ENCODE assay signal across 8 mouse cellular contexts in genomic region chr11:117318731-117319542, GRCm38 (mm10).
DNase-seq lines count a peak whose midpoint lies in the region; ATAC-seq and TF ChIP-seq lines count a peak whose summit lies in the region.

No protein-coding gene starts in this region.

- peak overlapping the region; percentile 45 for H3K9ac ChIP-seq in CH12.LX (ENCODE audit: insufficient read depth, low read depth)
- H3K9ac ChIP-seq in heart, embryonic 13.5 days: peak overlapping the region; percentile 41
- no peak overlapping the region for H3K9ac ChIP-seq in liver, adult 2 months (ENCODE audit: low read depth, low read length)
- H3K9ac ChIP-seq in stomach, embryonic 15.5 days: no peak overlapping the region

- peak; percentile 52 for TF ChIP-seq POLR2A in CH12.LX (IDR thresholded peaks at IDR 0.05; ENCODE audit: low read depth, low read length)
- TF ChIP-seq POLR2A in liver, adult 2 months (IDR thresholded peaks at IDR 0.05; ENCODE audit: extremely low read depth, insufficient read depth, low read length): no peak

- intact Hi-C loops in gastrocnemius, adult 2 months (cut with DNase I): no loop called here

- no peak for DNase-seq in gastrocnemius, adult 2 months
- no peak for DNase-seq in gastrocnemius, postnatal 25 days
- peak; percentile 94 for DNase-seq in CH12.LX (ENCODE audit: extremely low read depth)
- DNase-seq in liver, adult 2 months (ENCODE audit: extremely low read depth, low read depth, low spot score): peak; percentile 89
- no peak for DNase-seq in urinary bladder, adult 18-20 months (ENCODE audit: low spot score in 2 of 2)
- DNase-seq in layer of hippocampus, adult 9-10 months (ENCODE audit: low spot score): no peak

- ATAC-seq in heart, embryonic 13.5 days (ENCODE audit: extremely low read depth, insufficient number of reproducible peaks, low FRiP score, low TSS enrichment): no peak
- no peak for ATAC-seq in stomach, embryonic 15.5 days (ENCODE audit: insufficient read depth, low FRiP score, low read depth)

- no peak for TF ChIP-seq CTCF in gastrocnemius, adult 2 months (IDR thresholded peaks at IDR 0.05)
- no peak for TF ChIP-seq CTCF in CH12.LX (conservative IDR thresholded peaks at IDR 0.05 in 1 of 2, IDR thresholded peaks at IDR 0.05 in 1 of 2; ENCODE audit: low read depth in 2 of 2, low read length in 2 of 2)
- TF ChIP-seq CTCF in liver, adult 2 months (IDR thresholded peaks at IDR 0.05; ENCODE audit: low read depth, low read length): no peak

- dilution Hi-C loops in CH12.LX (cut with MboI; ENCODE audit: extremely low pct_ligation_motif_present, extremely low pct_unique_long_range_greater_than_20kb, low sequenced_read_pairs): no loop called here

- WGBS in heart, embryonic 13.5 days: 38% methylated on average over 12 of the region's 12 CpGs
- 33% methylated on average over 12 of the region's 12 CpGs for WGBS in liver, adult 2 months
- 47% methylated on average over 12 of the region's 12 CpGs for WGBS in stomach, embryonic 15.5 days

- no peak overlapping the region for H3K4me3 ChIP-seq in gastrocnemius, adult 2 months
- H3K4me3 ChIP-seq in CH12.LX (replicated peaks in 1 of 3; ENCODE audit: low read depth in 2 of 3, low read length in 2 of 3, poor library complexity in 1 of 3): peak overlapping the region in 2 of 3 experiments; percentile 8 to 32
- no peak overlapping the region for H3K4me3 ChIP-seq in heart, embryonic 13.5 days
- H3K4me3 ChIP-seq in liver, adult 2 months (ENCODE audit: insufficient read depth, low read depth, low read length): no peak overlapping the region
- H3K4me3 ChIP-seq in stomach, embryonic 15.5 days (replicated peaks): no peak overlapping the region

- TF ChIP-seq EP300 in CH12.LX (IDR thresholded peaks at IDR 0.05; ENCODE audit: low read length): peak; percentile 86

- peaks cover 67 to 90% of the 10 kb centered on the region in 2 experiments for H3K4me1 ChIP-seq in CH12.LX (ENCODE audit: control insufficient read depth in 1 of 2, insufficient read depth in 2 of 2)
- peaks cover 97% of the 10 kb centered on the region for H3K4me1 ChIP-seq in heart, embryonic 13.5 days
- peaks cover 62% of the 10 kb centered on the region for H3K4me1 ChIP-seq in liver, adult 2 months (ENCODE audit: control insufficient read depth, insufficient read depth, low read length)
- peaks cover 86% of the 10 kb centered on the region for H3K4me1 ChIP-seq in stomach, embryonic 15.5 days

- H3K9me3 ChIP-seq in CH12.LX (replicated peaks; ENCODE audit: low read length): no peaks in the 10 kb centered on the region
- no peaks in the 10 kb centered on the region for H3K9me3 ChIP-seq in heart, embryonic 13.5 days
- H3K9me3 ChIP-seq in stomach, embryonic 15.5 days: no peaks in the 10 kb centered on the region

- H3K27me3 ChIP-seq in CH12.LX (replicated peaks): no peaks in the 10 kb centered on the region
- no peaks in the 10 kb centered on the region for H3K27me3 ChIP-seq in heart, embryonic 13.5 days (replicated peaks)
- H3K27me3 ChIP-seq in liver, adult 2 months (ENCODE audit: control insufficient read depth, insufficient read depth, low read length): no peaks in the 10 kb centered on the region
- no peaks in the 10 kb centered on the region for H3K27me3 ChIP-seq in stomach, embryonic 15.5 days (replicated peaks)

- H3K79me2 ChIP-seq in CH12.LX (replicated peaks; ENCODE audit: control insufficient read depth, extremely low read depth, insufficient read depth, poor library complexity, severe bottlenecking): peaks cover 23% of the 10 kb centered on the region
- H3K79me2 ChIP-seq in liver, adult 2 months (ENCODE audit: control insufficient read depth, insufficient read depth, low read length): peaks cover 60% of the 10 kb centered on the region

- no peak; the same call in none of the 2 replicates for TF ChIP-seq RAD21 in CH12.LX (IDR thresholded peaks at IDR 0.05; ENCODE audit: low read depth, low read length)

- peaks cover 0 to 22% of the 10 kb centered on the region in 2 experiments for H3K36me3 ChIP-seq in CH12.LX (replicated peaks in 1 of 2; ENCODE audit: control insufficient read depth in 1 of 2, insufficient read depth in 1 of 2, low read length in 1 of 2)
- H3K36me3 ChIP-seq in heart, embryonic 13.5 days: no peaks in the 10 kb centered on the region
- no peaks in the 10 kb centered on the region for H3K36me3 ChIP-seq in liver, adult 2 months (ENCODE audit: control insufficient read depth, insufficient read depth, low read length)
- H3K36me3 ChIP-seq in stomach, embryonic 15.5 days: no peaks in the 10 kb centered on the region

- peak overlapping the region; percentile 72 for H3K4me2 ChIP-seq in CH12.LX (ENCODE audit: insufficient read depth, low read depth, poor library complexity, severe bottlenecking)
- H3K4me2 ChIP-seq in heart, embryonic 13.5 days: 0 out of 2 replicates have a peak overlapping the region, but pooled peaks have one; percentile 14
- H3K4me2 ChIP-seq in stomach, embryonic 15.5 days: no peak overlapping the region

- in situ Hi-C loops in CH12.LX (cut with MboI; ENCODE audit: low pct_ligation_motif_present, low pct_unique_long_range_greater_than_20kb, low sequenced_read_pairs): no loop called here

- peak overlapping the region; percentile 80 for H3K27ac ChIP-seq in gastrocnemius, adult 2 months
- H3K27ac ChIP-seq in CH12.LX (ENCODE audit: insufficient read depth, low read depth): peak overlapping the region; percentile 97
- peak overlapping the region; percentile 87 for H3K27ac ChIP-seq in heart, embryonic 13.5 days (replicated peaks)
- peak overlapping the region; percentile 69 for H3K27ac ChIP-seq in liver, adult 2 months (replicated peaks; ENCODE audit: insufficient read depth, low read depth, low read length)
- H3K27ac ChIP-seq in stomach, embryonic 15.5 days: peak overlapping the region; percentile 87

TF ChIP-seq in CH12.LX, 34 proteins besides CTCF, POLR2A, EP300 and RAD21:
- TF ChIP-seq IRF4 (IDR thresholded peaks at IDR 0.05; ENCODE audit: low read depth, low read length) (peak; percentile 59; the same call in 1 of the 2 replicates), SMC3 (IDR thresholded peaks at IDR 0.05; ENCODE audit: low read depth, low read length) (no peak), MAX (IDR thresholded peaks at IDR 0.05; ENCODE audit: low read length) (peak; percentile 99), PAX5 (IDR thresholded peaks at IDR 0.05; ENCODE audit: low read length) (no peak), ETS1 (conservative IDR thresholded peaks at IDR 0.05; ENCODE audit: low read depth, low read length) (peak; percentile 91), NELFE (IDR thresholded peaks at IDR 0.05; ENCODE audit: low read depth, low read length) (peak; percentile 14), E2F4 (IDR thresholded peaks at IDR 0.05; ENCODE audit: insufficient replicate concordance, low read depth, low read length) (no peak), SIN3A (IDR thresholded peaks at IDR 0.05; ENCODE audit: low read length) (no peak; the same call in 1 of the 2 replicates), ZNF384 (IDR thresholded peaks at IDR 0.05; ENCODE audit: low read depth, low read length) (no peak), MAFK (IDR thresholded peaks at IDR 0.05; ENCODE audit: insufficient replicate concordance, low read length) (no peak), GABPA (IDR thresholded peaks at IDR 0.05; ENCODE audit: insufficient replicate concordance, low read depth, low read length) (no peak), UBTF (IDR thresholded peaks at IDR 0.05; ENCODE audit: low read depth, low read length) (peak; percentile 67; the same call in 1 of the 2 replicates), KAT2A (IDR thresholded peaks at IDR 0.05; ENCODE audit: insufficient replicate concordance, low read length) (no peak), MEF2A (IDR thresholded peaks at IDR 0.05; ENCODE audit: borderline replicate concordance, low read depth, low read length) (peak; percentile 81), MXI1 (IDR thresholded peaks at IDR 0.05; ENCODE audit: low read depth, low read length) (peak; percentile 85), ZC3H11A (IDR thresholded peaks at IDR 0.05; ENCODE audit: low read depth, low read length) (no peak), MAZ (IDR thresholded peaks at IDR 0.05; ENCODE audit: low read depth, low read length) (peak; percentile 35; the same call in 1 of the 2 replicates), USF2 (conservative IDR thresholded peaks at IDR 0.05; ENCODE audit: low read depth, low read length) (peak; percentile 93), BHLHE40 (IDR thresholded peaks at IDR 0.05; ENCODE audit: low read depth, low read length) (peak; percentile 75), TCF12 (IDR thresholded peaks at IDR 0.05; ENCODE audit: low read depth, low read length) (peak; percentile 87; the same call in 1 of the 2 replicates), ZKSCAN1 (IDR thresholded peaks at IDR 0.05; ENCODE audit: borderline replicate concordance, low read depth, low read length) (no peak), CHD1 (IDR thresholded peaks at IDR 0.05; ENCODE audit: low read depth, low read length) (no peak; the same call in 1 of the 2 replicates), JUN (IDR thresholded peaks at IDR 0.05; ENCODE audit: insufficient read depth, low read depth, low read length) (no peak), POLR2AphosphoS2 (IDR thresholded peaks at IDR 0.05; ENCODE audit: low read depth, low read length) (no peak; the same call in 1 of the 2 replicates), MYC (IDR thresholded peaks at IDR 0.05; ENCODE audit: low read depth, low read length) (0 out of 2 replicates have a peak, but pooled peaks have one; percentile 36), JUND (conservative IDR thresholded peaks at IDR 0.05; ENCODE audit: low read depth, low read length) (peak; percentile 52; the same call in 1 of the 2 replicates), NRF1 (IDR thresholded peaks at IDR 0.05; ENCODE audit: low read depth, low read length) (no peak; the same call in 1 of the 2 replicates), ELF1 (IDR thresholded peaks at IDR 0.05; ENCODE audit: low read depth, low read length) (no peak; the same call in 1 of the 2 replicates), USF1 (IDR thresholded peaks at IDR 0.05; ENCODE audit: low read depth, low read length) (peak; percentile 96), ZMIZ1 (IDR thresholded peaks at IDR 0.05; ENCODE audit: low read depth, low read length) (no peak), RCOR1 (conservative IDR thresholded peaks at IDR 0.05; ENCODE audit: low read depth, low read length) (no peak), TBP (conservative IDR thresholded peaks at IDR 0.05; ENCODE audit: low read depth, low read length) (0 out of 2 replicates have a peak, but pooled peaks have one; percentile 50), CHD2 (IDR thresholded peaks at IDR 0.05; ENCODE audit: low read length) (no peak), HCFC1 (IDR thresholded peaks at IDR 0.05; ENCODE audit: low read depth, low read length) (peak; percentile 42)

Comparison
In these comparisons a context has a peak if more than half of its experiments do, and no peak if none do; other contexts are left out.
1. DNase-seq: peak in CH12.LX (single experiment) and liver, adult 2 months (single experiment); none in gastrocnemius, adult 2 months (single experiment), gastrocnemius, postnatal 25 days (single experiment), urinary bladder, adult 18-20 months (0 of 2) and layer of hippocampus, adult 9-10 months (single experiment).
2. H3K4me3 ChIP-seq: peak in CH12.LX (2 of 3); none in gastrocnemius, adult 2 months (single experiment), heart, embryonic 13.5 days (single experiment), liver, adult 2 months (single experiment) and stomach, embryonic 15.5 days (single experiment).
3. H3K9ac ChIP-seq: peak in CH12.LX (single experiment) and heart, embryonic 13.5 days (single experiment); none in liver, adult 2 months (single experiment) and stomach, embryonic 15.5 days (single experiment).
4. Peak in every context shown above with its lines, with median percentiles within 50 percentile points of each other: H3K27ac ChIP-seq.